In the genomic region with DNA sequence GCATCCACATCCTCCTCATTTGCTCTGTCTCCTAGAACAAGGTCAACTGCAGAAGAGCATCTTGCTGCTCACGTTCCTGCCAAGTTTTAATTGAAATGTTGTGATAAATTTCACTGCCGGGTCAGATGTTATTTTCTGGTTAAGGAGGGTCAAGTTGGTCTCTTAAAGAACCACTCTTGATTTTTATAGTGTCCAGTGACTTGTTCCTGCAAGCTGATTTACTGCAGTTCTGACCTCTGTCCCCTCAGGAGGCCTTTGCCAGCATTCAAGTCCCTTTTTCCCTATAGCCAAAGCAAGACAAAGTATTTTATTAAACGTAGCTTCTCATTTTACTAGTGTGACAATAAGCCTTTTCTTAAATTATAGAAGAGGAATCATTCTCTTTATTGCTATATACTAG, we compare ENCODE assay signal across 25 mouse cellular contexts.
DNase-seq lines count a peak whose midpoint lies in the region; ATAC-seq lines count a peak whose summit lies in the region.
"Had no signal": no experiment of that assay in that cellular context is flagged by ENCODE, and none has a peak within 500 bp of the region (broad histone marks: within the 10 kb centered on the region; RNA-seq: fewer than 3 reads in every experiment).

No protein-coding gene starts in this region.

- no peaks in the 10 kb centered on the region for H3K36me3 ChIP-seq in kidney, embryonic 16.5 days (ENCODE audit: insufficient read depth, low read length)
- H3K36me3 ChIP-seq: embryonic facial prominence, embryonic 10.5 days; embryonic facial prominence, embryonic 13.5 days; forebrain, embryonic 12.5 days; forebrain, embryonic 15.5 days; heart, embryonic 13.5 days had no signal

- H3K4me1 ChIP-seq in kidney, embryonic 16.5 days (ENCODE audit: insufficient read depth, low read length) = no peaks in the 10 kb centered on the region
- H3K4me1 ChIP-seq: embryonic facial prominence, embryonic 10.5 days; embryonic facial prominence, embryonic 13.5 days; heart, embryonic 13.5 days had no signal

- no peak for DNase-seq in kidney, adult 9 months
- DNase-seq in kidney, postnatal 14 days = peak; percentile 5
- DNase-seq in kidney, adult 18-20 months = no peak
- DNase-seq in mesoderm, embryonic 11.5 days (ENCODE audit: low read depth, low spot score) = peak; percentile 58
- no peak for DNase-seq in lung, postnatal 14 days
- DNase-seq: adrenal gland, adult 2 months; adrenal gland, postnatal 14 days; cerebellum, adult 11 months; cerebellum, adult 2 months; cerebellum, adult 9-11 months; cerebellum, postnatal 25 days; gastrocnemius, postnatal 25 days; heart, adult 18-20 months; heart, postnatal 14 days; heart, postnatal 4 days had no signal

- WGBS in kidney, embryonic 16.5 days = 24% methylated on average over 3 of the region's 3 CpGs

- ATAC-seq in kidney, embryonic 16.5 days (ENCODE audit: low FRiP score, low TSS enrichment) = 0 out of 2 replicates have a peak, but pooled peaks have one; percentile 6
- ATAC-seq: CD4-positive, CD25-positive, alpha-beta regulatory T cell, adult 4 months; forebrain, embryonic 15.5 days; hindbrain, postnatal 0 days had no signal

- H3K27ac ChIP-seq in kidney, embryonic 16.5 days (ENCODE audit: low read length) = no peak overlapping the region
- H3K27ac ChIP-seq: embryonic facial prominence, embryonic 10.5 days; embryonic facial prominence, embryonic 13.5 days; forebrain, embryonic 12.5 days; forebrain, embryonic 15.5 days; heart, embryonic 13.5 days; hindbrain, embryonic 14.5 days; hindbrain, postnatal 0 days had no signal

- no peak overlapping the region for H3K9ac ChIP-seq in kidney, embryonic 16.5 days (replicated peaks; ENCODE audit: low read length)
- H3K9ac ChIP-seq: embryonic facial prominence, embryonic 13.5 days; forebrain, embryonic 12.5 days; forebrain, embryonic 15.5 days; heart, embryonic 13.5 days; hindbrain, embryonic 14.5 days had no signal

- H3K27me3 ChIP-seq in kidney, embryonic 16.5 days (ENCODE audit: insufficient read depth, low read length) = no peaks in the 10 kb centered on the region
- H3K27me3 ChIP-seq: embryonic facial prominence, embryonic 13.5 days; forebrain, embryonic 15.5 days; heart, embryonic 13.5 days had no signal

- no peak overlapping the region for H3K4me3 ChIP-seq in kidney, embryonic 16.5 days (ENCODE audit: low read length)
- H3K4me3 ChIP-seq: embryonic facial prominence, embryonic 10.5 days; embryonic facial prominence, embryonic 13.5 days; erythroblast, embryonic 14.5 days; forebrain, embryonic 12.5 days; forebrain, embryonic 15.5 days; heart, embryonic 13.5 days had no signal

- no peaks in the 10 kb centered on the region for H3K9me3 ChIP-seq in kidney, embryonic 16.5 days (ENCODE audit: low read length)
- H3K9me3 ChIP-seq: embryonic facial prominence, embryonic 10.5 days; embryonic facial prominence, embryonic 13.5 days; forebrain, embryonic 12.5 days; forebrain, embryonic 15.5 days; heart, embryonic 13.5 days had no signal

- no peak overlapping the region for H3K4me2 ChIP-seq in kidney, embryonic 16.5 days (replicated peaks; ENCODE audit: low read depth, low read length)
- H3K4me2 ChIP-seq: embryonic facial prominence, embryonic 13.5 days; forebrain, embryonic 12.5 days; forebrain, embryonic 15.5 days; heart, embryonic 13.5 days; hindbrain, embryonic 14.5 days had no signal

Comparison
In these comparisons a context has a peak if more than half of its experiments do, and no peak if none do; other contexts are left out.
1. DNase-seq: peak in kidney, postnatal 14 days (single experiment) and mesoderm, embryonic 11.5 days (single experiment); none in kidney, adult 9 months (single experiment), kidney, adult 18-20 months (single experiment) and lung, postnatal 14 days (single experiment).